Mouse (Mus musculus): ENCODE measurements around the gene Dhx32.
A peak's percentile ranks its signal among the peaks of the same experiment; 100 is the strongest.

The Dhx32 gene

DNA sequence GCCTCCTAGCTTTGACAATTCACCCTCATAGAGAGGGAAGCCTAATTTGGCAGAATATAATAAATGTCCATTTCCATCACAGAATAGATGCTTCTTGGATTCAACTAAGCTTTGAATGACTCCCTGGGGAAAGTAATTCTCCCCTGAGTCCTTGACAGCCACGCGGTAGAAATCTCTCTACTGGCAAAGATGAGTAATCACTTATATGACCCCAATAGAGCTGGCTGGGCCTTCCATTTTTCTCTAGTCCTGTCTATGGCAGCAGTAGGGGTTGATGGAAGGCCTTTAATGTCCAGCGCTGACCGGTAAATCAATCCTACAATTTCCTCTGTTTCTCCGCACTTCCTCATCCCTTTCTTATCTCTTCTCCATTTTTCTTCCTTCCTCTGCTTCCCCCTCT is 7.3 kb downstream of the Dhx32 start:
- no peak for DNase-seq (ENCODE audit: low spot score in 2 of 2)

DNA sequence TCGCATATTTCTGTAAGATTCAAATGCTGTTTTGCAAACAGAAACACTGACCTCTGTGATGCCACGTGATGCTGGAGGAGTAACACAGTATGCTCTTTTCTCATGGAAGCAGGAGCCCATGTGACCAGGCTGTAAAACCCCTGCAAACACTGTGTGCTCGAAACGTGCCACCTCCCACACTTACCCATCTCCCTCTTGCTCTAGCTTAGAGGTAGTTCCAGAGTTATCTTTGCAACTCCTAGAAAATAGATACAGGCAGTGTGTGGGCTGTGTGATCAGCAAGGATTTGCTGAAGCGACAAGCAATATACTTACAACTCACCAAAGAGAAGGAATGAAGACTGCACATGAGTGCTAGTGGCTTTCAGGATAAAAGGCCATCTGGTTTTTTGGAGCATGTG is 14.0 kb downstream of the Dhx32 start:
- DNase-seq (ENCODE audit: low spot score in 2 of 2), result no peak

GRCm38 (mm10) chr7:133768027-133768426 is 14.5 kb downstream of the Dhx32 start:
- no peak for DNase-seq (ENCODE audit: low spot score in 2 of 2)

- peak in 1 of 2 experiments; percentile 42 for DNase-seq (ENCODE audit: low spot score in 2 of 2)
These were observed 16.7 kb downstream of the Dhx32 start for GRCm38 (mm10) chr7:133765849-133766243.

- DNase-seq (ENCODE audit: low spot score in 2 of 2), result no peak
These were observed 17.2 kb downstream of the Dhx32 start for GRCm38 (mm10) chr7:133765240-133765848.

DNA sequence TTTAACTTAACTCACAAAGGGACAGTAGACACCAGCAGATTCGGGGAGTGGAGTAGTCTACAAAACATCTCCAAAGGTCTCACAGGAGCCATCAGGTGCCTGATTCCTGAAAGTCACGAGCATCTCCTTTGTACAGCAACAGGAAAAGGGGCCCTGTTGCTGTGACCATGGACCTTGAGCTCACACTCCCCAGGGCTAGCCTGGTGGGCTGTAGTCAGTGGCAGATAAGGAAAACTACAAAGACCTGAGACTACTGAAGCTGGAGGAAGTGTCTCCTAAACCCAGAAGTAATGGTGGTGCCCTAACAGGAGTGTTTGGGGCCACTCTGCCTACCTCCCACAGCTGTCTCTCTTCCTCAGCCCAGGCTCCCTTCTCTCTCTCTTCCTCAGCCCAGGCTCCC is 18.1 kb downstream of the Dhx32 start:
- no peak for DNase-seq (ENCODE audit: low spot score in 2 of 2)

DNA sequence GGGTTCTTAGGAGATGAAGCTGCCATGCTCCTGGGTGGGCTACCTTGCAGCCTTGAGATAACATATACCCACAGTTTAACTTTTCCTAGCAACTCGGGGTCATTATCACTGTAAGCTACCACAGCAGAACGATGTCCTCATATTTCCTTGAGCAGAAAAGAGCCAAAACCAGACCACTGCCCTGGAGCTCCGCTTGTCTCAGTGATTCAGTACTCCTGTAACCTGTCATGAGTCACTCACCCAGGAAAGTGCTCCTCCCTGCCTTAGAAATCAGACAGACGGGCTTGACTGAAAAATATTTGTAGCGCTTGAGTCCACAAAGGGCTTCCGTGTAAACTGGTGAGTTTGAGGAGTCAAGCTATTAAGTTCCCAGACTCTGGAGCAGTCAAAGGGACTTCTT is 19.8 kb downstream of the Dhx32 start:
- DNase-seq (ENCODE audit: low spot score in 2 of 2), result no peak

GRCm38 (mm10) chr7:133759611-133760353 is 22.7 kb downstream of the Dhx32 start:
- DNase-seq (ENCODE audit: low spot score in 2 of 2), result no peak

GRCm38 (mm10) chr7:133758716-133759115 is 23.8 kb downstream of the Dhx32 start:
- DNase-seq (ENCODE audit: low spot score in 2 of 2), result no peak

DNA sequence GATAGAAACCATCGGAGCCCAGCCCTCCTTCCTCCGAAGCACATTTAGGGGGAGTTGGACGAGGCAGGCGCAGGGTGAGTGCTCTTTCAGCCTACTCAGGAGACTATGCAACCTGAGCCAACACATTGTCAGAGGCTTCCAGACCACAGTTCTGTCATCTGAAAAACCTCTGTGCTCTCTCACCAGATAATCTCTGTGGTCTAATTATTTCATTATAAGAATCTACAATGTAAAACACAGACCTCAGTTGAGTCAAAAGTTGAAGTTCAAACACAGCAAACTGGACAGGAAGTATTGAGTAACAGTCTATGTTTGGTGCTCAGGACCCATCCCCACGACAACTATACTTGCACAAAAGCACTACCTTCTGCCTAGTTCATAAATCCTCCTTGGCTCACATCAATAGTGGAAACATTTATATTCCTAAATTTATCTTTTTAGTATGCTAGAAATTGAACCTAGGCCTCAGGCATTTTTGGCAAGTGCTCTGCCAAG is 24.5 kb downstream of the Dhx32 start:
- DNase-seq (ENCODE audit: low spot score in 2 of 2), result no peak

DNA sequence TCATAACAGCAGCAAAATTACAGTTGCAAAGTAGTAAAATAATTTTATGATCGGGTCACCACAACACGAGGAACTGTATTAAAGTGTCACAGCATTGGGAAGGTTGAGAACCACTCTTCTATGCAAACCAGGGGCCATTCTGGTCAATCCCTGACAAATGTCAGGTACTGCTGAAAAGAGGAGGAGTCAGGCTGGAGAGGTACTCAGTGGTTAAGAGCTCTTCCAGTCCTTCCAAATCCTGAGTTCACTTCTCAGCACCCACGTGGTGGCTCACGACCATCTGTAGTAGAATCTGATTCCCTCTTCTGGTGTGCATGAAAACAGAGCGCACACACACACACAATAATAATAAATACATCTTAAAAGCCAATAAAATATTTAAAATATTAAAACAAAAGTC is 31.4 kb downstream of the Dhx32 start:
- DNase-seq (ENCODE audit: low spot score in 2 of 2), result no peak

GRCm38 (mm10) chr7:133750666-133751065 is 31.9 kb downstream of the Dhx32 start:
- DNase-seq (ENCODE audit: low spot score in 2 of 2), result no peak

DNA sequence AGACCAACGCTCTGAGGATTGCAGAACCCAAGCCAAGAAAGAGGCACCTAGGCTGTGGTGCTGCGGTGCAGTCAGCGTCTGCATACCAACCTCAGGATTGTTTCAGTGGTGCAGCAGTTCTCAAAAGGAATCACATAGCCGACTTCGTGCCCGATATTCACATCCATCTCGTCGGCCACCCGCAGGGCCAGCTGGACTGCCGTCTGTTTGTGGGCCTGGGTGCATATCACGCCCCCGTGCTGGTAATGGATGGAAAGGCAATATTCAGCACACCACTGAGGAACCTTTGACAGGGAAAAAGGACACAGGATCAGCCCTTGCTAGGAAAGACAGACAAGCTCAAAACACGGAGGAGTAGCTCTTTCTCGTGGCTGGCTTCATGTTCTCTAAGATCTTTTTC is 33.8 kb downstream of the Dhx32 start:
- DNase-seq (ENCODE audit: low spot score in 2 of 2), result no peak

GRCm38 (mm10) chr7:133747372-133747771 is 35.2 kb downstream of the Dhx32 start:
- DNase-seq (ENCODE audit: low spot score in 2 of 2), result no peak

DNA sequence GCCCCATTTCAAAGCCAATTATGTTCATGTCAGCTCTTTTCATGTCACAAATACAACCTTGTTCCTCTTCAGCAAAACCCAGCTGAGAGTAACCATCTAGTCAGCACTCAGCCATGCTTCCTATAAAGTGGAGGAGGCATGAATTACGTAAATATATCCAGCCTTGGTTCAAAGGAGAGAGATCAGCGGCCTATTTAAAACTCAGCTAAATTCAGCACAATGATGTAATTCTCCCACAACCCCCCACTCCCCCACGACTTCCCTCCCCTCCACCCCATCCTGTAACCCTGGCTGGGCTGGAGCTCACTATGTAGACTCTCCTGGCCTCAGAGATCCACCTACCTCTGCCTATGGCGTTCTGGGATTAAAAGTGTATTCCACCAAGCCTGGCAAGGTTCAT is 37.8 kb downstream of the Dhx32 start:
- DNase-seq (ENCODE audit: low spot score in 2 of 2), result no peak

DNA sequence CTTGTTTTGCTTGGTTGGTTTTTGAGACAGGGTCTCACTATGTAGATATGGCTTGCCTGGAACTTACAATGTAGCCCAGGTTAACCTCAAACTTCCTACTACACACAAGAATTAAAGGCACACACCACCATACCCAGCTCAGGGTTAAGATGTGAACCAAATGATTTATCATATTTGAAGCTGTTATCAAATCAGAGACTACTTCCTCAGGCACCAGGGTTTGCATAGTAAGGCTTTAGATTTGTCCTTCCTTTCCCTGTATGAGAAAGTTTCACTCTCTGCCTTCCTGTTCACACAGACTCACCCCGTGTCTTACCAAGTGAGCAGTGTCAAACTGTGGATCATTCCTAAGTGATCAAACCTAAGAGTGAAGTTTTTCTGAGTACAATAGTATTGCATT is 38.3 kb downstream of the Dhx32 start:
- DNase-seq (ENCODE audit: low spot score in 2 of 2), result no peak

GRCm38 (mm10) chr7:133743611-133744010 is 38.9 kb downstream of the Dhx32 start:
- DNase-seq (ENCODE audit: low spot score in 2 of 2), result no peak

DNA sequence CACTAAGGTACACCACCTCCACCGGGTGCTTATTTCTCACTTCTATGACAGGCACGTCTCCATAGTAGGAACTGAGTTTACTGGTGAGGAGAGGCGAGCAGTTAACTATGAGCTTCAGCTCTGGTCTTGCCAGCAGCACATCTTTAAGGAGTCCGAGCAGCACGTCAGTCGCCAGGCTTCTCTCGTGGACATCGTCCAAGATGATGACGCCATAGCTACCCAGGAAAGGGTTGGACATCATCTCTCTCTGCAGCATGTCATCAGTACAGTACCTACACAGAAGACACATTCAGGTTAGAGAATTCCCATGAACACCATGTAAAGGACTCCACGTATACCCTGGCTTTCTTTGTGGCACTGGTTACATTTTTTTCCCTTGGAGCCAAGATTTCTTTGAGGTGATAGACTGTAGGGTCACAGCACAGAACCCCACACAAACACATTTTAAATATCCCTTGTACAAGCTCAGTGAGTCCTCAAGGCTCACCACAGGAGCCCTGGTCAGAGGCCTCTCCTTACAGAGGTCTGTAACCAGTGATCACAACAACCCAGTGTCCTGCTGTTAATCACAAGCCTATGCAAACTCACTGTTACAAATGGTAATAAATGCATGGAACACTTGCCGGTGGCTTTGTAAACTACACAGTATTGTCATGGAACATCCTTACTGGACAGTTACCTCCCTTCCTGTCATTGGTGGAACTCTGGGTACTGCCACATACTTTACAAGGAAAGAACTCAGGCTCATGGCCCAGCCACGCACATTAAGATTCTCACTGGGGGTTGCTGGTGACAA is 39.8 kb downstream of the Dhx32 start:
- no peak for DNase-seq (ENCODE audit: low spot score in 2 of 2)

DNA sequence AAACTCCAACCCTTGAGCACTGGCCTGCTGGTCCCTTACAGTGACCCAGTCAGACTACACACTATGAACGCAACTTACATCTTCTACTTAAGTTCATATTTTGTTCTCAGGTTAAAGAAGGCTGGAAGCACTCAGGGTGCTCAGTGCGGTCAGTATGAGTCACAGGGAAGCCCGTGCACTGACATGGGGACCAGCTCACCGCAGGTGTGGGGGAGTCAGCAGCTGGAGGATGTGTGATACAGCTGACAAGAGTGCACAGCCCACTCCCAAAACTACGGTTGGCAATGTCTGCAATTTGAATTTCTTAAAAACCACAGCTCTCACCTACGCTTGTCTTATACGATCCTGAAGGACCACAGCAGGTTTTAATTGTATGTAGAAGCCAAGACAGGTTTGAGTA is 42.0 kb downstream of the Dhx32 start:
- DNase-seq (ENCODE audit: low spot score in 2 of 2), result no peak

DNA sequence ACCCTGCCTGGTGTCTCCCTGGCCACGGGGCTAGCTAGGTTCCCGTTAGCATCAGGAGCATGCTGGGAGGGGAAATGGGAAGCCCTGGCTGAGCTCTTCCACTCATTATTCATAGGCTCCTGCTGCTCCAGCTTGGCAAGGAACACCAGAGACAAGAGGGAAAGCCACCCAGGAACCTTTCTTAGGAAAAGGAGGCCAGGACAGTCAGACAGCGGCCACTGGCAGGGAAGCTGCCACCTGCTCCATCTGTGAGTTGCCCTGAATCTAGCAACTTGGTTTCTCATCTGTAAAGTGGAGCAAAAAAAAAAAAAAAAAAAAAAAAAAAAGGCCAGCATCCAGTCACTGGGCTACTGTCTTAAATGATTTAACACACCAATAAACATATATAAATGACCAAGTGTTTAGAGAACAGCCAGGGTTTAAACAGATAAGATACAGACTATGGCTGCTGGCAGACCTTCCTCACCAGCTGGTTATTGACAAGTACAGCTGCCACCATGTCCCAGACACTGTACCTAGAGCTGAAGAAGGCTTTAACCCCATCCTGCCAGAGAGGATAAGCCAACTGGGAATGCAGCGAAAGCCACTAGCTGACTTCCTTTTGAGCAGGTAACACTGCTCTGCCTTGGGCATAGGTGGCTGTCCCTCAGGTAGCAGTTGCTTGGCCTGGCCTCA is 50.4 kb downstream of the Dhx32 start:
- DNase-seq (ENCODE audit: low spot score in 2 of 2), result no peak

DNA sequence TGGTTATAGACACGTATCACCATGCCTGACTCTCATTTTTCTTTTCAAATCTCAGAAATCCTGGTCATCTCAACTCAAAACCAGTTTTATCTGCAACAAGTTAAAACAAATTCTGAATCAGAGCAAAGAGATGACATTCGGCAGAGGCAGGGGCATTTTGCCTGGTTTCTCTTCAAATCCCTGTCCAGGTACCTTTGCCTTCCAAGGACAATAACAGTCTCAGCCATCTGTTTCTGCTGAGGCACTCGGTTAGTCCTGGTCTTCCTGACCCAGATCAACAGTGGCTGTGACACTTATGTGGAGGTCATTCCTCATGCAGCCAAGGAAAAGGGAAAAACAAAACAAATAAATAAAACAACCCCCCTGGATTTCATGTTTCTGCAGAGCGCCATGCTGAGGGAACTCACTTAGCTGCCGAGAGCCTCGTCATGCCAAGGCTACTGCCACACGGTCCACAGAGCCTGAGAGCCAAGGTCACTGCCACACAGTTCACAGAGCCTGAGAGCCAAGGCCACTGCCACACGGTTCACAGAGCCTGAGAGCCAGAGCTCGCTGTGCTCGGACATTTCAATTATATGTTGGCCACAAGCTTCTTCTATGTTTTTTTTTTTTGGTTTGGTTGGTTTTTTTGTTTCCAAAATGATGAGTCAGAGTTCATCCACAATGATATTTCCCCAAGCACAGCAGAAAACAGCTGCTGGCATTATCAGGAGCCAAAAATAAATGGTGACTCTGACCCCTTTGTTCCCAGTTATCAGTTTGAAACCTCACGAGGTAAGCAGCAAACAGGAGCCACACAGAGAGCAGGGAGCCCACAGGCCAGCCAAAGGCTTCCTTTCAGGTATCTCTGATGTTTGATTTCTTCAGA is 52.0 kb downstream of the Dhx32 start:
- no peak for DNase-seq (ENCODE audit: low spot score in 2 of 2)

Data from urinary bladder, adult 18-20 months (tissue).